Comparison of ENCODE assay signal across 12 mouse cellular contexts in genomic region chr4:148878984-148879610, GRCm38 (mm10).
DNase-seq lines count a peak whose midpoint lies in the region; ATAC-seq and TF ChIP-seq lines count a peak whose summit lies in the region.
"Had no signal": no experiment of that assay in that cellular context is flagged by ENCODE, and none has a peak within 500 bp of the region (broad histone marks: within the 10 kb centered on the region; RNA-seq: fewer than 3 reads in every experiment).

No protein-coding gene starts in this region.

- no peak overlapping the region for H3K9ac ChIP-seq in liver, embryonic 12.5 days
- no peak overlapping the region; the same call in 1 of the 2 replicates for H3K9ac ChIP-seq in liver, postnatal 0 days (replicated peaks)
- peak overlapping the region; percentile 65 for H3K9ac ChIP-seq in heart, embryonic 13.5 days
- no peak overlapping the region; the same call in 1 of the 2 replicates for H3K9ac ChIP-seq in stomach, embryonic 16.5 days (ENCODE audit: low read length)
- H3K9ac ChIP-seq: hindbrain, embryonic 15.5 days; limb, embryonic 12.5 days had no signal

- H3K27ac ChIP-seq in liver, embryonic 12.5 days: no peak overlapping the region
- H3K27ac ChIP-seq in liver, postnatal 0 days (ENCODE audit: low read depth): no peak overlapping the region
- peak overlapping the region; percentile 98 for H3K27ac ChIP-seq in heart, embryonic 13.5 days (replicated peaks)
- H3K27ac ChIP-seq in stomach, embryonic 16.5 days (ENCODE audit: low read length): no peak overlapping the region
- H3K27ac ChIP-seq: hindbrain, embryonic 15.5 days; limb, embryonic 12.5 days had no signal

- H3K4me1 ChIP-seq in liver, embryonic 12.5 days: peaks cover 31% of the 10 kb centered on the region
- no peaks in the 10 kb centered on the region; the same call in 1 of the 2 replicates for H3K4me1 ChIP-seq in liver, postnatal 0 days (ENCODE audit: insufficient read depth)
- H3K4me1 ChIP-seq in heart, embryonic 13.5 days: peaks cover 80% of the 10 kb centered on the region
- peaks cover 20% of the 10 kb centered on the region for H3K4me1 ChIP-seq in stomach, embryonic 16.5 days (ENCODE audit: control insufficient read depth, insufficient read depth, low read length)

- H3K36me3 ChIP-seq in liver, embryonic 12.5 days: no peaks in the 10 kb centered on the region
- H3K36me3 ChIP-seq in liver, postnatal 0 days (replicated peaks; ENCODE audit: insufficient read depth, low read length): no peaks in the 10 kb centered on the region
- no peaks in the 10 kb centered on the region for H3K36me3 ChIP-seq in heart, embryonic 13.5 days
- no peaks in the 10 kb centered on the region for H3K36me3 ChIP-seq in stomach, embryonic 16.5 days (ENCODE audit: control insufficient read depth, insufficient read depth, low read length)
- H3K36me3 ChIP-seq: hindbrain, embryonic 15.5 days; limb, embryonic 12.5 days had no signal

- TF ChIP-seq CTCF in liver, postnatal 0 days (IDR thresholded peaks at IDR 0.05; ENCODE audit: low read depth): no peak

- 26% methylated on average over 11 of the region's 11 CpGs for WGBS in liver, embryonic 12.5 days (ENCODE audit: insufficient replicate concordance)
- WGBS in liver, postnatal 0 days (ENCODE audit: insufficient replicate concordance): 43% methylated on average over 11 of the region's 11 CpGs
- 13% methylated on average over 11 of the region's 11 CpGs for WGBS in heart, embryonic 13.5 days
- WGBS in stomach, embryonic 16.5 days: 48% methylated on average over 11 of the region's 11 CpGs

- H3K4me2 ChIP-seq in liver, embryonic 12.5 days: no peak overlapping the region
- H3K4me2 ChIP-seq in liver, postnatal 0 days (ENCODE audit: low read depth, low read length): no peak overlapping the region
- H3K4me2 ChIP-seq in heart, embryonic 13.5 days: peak overlapping the region; percentile 57
- H3K4me2 ChIP-seq in stomach, embryonic 16.5 days (ENCODE audit: low read depth, low read length): no peak overlapping the region
- H3K4me2 ChIP-seq: hindbrain, embryonic 15.5 days; limb, embryonic 12.5 days had no signal

- H3K4me3 ChIP-seq in liver, embryonic 12.5 days: no peak overlapping the region
- no peak overlapping the region for H3K4me3 ChIP-seq in liver, postnatal 0 days (ENCODE audit: low read depth, low read length)
- 0 out of 2 replicates have a peak overlapping the region, but pooled peaks have one; percentile 8 for H3K4me3 ChIP-seq in heart, embryonic 13.5 days
- H3K4me3 ChIP-seq in stomach, embryonic 16.5 days (replicated peaks; ENCODE audit: low read length): no peak overlapping the region
- H3K4me3 ChIP-seq: hindbrain, embryonic 15.5 days; limb, embryonic 12.5 days had no signal

- no peaks in the 10 kb centered on the region for H3K9me3 ChIP-seq in liver, embryonic 12.5 days (replicated peaks)
- H3K9me3 ChIP-seq in liver, postnatal 0 days (ENCODE audit: low read length): no peaks in the 10 kb centered on the region
- H3K9me3 ChIP-seq in heart, embryonic 13.5 days: no peaks in the 10 kb centered on the region
- H3K9me3 ChIP-seq in stomach, embryonic 16.5 days (replicated peaks; ENCODE audit: control insufficient read depth, low read length): no peaks in the 10 kb centered on the region
- H3K9me3 ChIP-seq: hindbrain, embryonic 15.5 days; limb, embryonic 12.5 days had no signal

- ATAC-seq in liver, embryonic 12.5 days: peak; percentile 57; the same call in 1 of the 2 replicates
- no peak for ATAC-seq in liver, postnatal 0 days
- ATAC-seq in heart, embryonic 13.5 days (ENCODE audit: extremely low read depth, insufficient number of reproducible peaks, low FRiP score, low TSS enrichment): no peak
- ATAC-seq in stomach, embryonic 16.5 days (ENCODE audit: insufficient read depth, low FRiP score): peak; percentile 20; the same call in 1 of the 2 replicates
- no peak for ATAC-seq in erythroblast, adult 5-6 weeks (replicated peaks; ENCODE audit: low FRiP score, poor library complexity, severe bottlenecking)
- ATAC-seq: CD4-positive, CD25-positive, alpha-beta regulatory T cell, adult 4 months; forebrain, embryonic 16.5 days had no signal

- no peak for DNase-seq in liver, postnatal 0 days
- DNase-seq in lung, adult 18-20 months: peak; percentile 51 to 77
- DNase-seq in adrenal gland, postnatal 36 days: no peak
- no peak for DNase-seq in layer of hippocampus, postnatal 14 days (ENCODE audit: low spot score in 2 of 2)

- H3K27me3 ChIP-seq in liver, embryonic 12.5 days (replicated peaks): peaks cover 87% of the 10 kb centered on the region
- peaks cover 10% of the 10 kb centered on the region; the same call in 1 of the 2 replicates for H3K27me3 ChIP-seq in liver, postnatal 0 days (ENCODE audit: insufficient read depth, low read length)
- 0 out of 2 replicates have a peak, but pooled peaks cover 2% of the 10 kb centered on the region for H3K27me3 ChIP-seq in heart, embryonic 13.5 days (replicated peaks)
- no peaks in the 10 kb centered on the region for H3K27me3 ChIP-seq in stomach, embryonic 16.5 days (ENCODE audit: control insufficient read depth, insufficient read depth, low read length)

- TF ChIP-seq EP300 in liver, postnatal 0 days (IDR thresholded peaks at IDR 0.05; ENCODE audit: low read depth): no peak

Comparison
In these comparisons a context has a peak if more than half of its experiments do, and no peak if none do; other contexts are left out.
1. ATAC-seq: peak in liver, embryonic 12.5 days (single experiment) and stomach, embryonic 16.5 days (single experiment); none in liver, postnatal 0 days (single experiment), heart, embryonic 13.5 days (single experiment) and erythroblast, adult 5-6 weeks (single experiment).
2. DNase-seq: peak in lung, adult 18-20 months (2 of 2); none in liver, postnatal 0 days (single experiment), adrenal gland, postnatal 36 days (0 of 2) and layer of hippocampus, postnatal 14 days (0 of 2).